ENCODE assay signal across 15 mouse cellular contexts in the genomic region with DNA sequence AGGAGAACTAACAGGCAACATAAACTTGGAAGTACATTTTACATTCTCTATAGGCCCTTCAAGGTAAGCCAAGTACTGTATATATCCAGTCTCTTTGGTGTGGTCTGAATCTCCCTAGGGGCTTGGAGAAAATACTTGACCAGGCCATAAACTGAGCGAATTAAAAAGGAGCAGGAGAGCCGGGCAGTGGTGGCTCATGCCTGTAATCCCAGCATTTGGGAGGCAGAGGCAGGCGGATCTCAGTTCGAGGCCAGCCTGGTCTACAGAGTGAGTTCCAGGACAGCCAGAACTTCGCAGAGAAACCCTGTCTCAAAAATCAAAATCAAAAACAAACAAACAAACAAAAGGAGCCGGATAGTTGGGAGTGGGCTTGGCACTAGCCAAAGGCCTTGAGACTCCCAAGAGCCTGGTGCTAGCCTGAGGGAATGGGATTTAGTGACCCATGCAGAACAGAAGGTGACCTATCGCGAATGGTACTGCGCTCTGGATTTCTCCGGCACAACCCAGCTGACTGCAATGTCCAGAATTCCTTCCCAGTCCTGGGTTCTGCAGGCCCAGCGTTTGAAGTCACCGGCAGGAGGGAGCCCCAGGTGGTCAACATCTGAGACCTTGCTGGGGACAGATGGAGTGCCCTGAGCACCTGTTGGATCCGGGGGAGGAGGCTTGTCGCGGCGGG. TPM values are rescaled to one million over a fixed set of nuclear protein-coding genes. Genes with fewer than 3 reads are reported as not detected.
A peak's percentile ranks its signal among the peaks of the same experiment; 100 is the strongest.
DNase-seq lines count a peak whose midpoint lies in the region; ATAC-seq and TF ChIP-seq lines count a peak whose summit lies in the region.
"Had no signal": no experiment of that assay in that cellular context is flagged by ENCODE, and none has a peak within 500 bp of the region (broad histone marks: within the 10 kb centered on the region; RNA-seq: fewer than 3 reads in every experiment).

No protein-coding gene starts in this region.

- 51% methylated on average over 16 of the region's 16 CpGs for WGBS in heart, embryonic 15.5 days
- 48% methylated on average over 16 of the region's 16 CpGs for WGBS in lung, embryonic 14.5 days
- 50% methylated on average over 16 of the region's 16 CpGs for WGBS in lung, postnatal 0 days
- 57% methylated on average over 16 of the region's 16 CpGs for WGBS in liver, embryonic 12.5 days (ENCODE audit: insufficient replicate concordance)

- no peak for ATAC-seq in heart, embryonic 15.5 days (replicated peaks; ENCODE audit: insufficient number of reproducible peaks, insufficient read depth, low FRiP score, low read depth)
- no peak for ATAC-seq in lung, embryonic 14.5 days (ENCODE audit: insufficient read depth)
- ATAC-seq in lung, postnatal 0 days = no peak
- no peak for ATAC-seq in liver, embryonic 12.5 days
- ATAC-seq: CD4-positive, CD25-positive, alpha-beta regulatory T cell, adult 4 months; hindbrain, postnatal 0 days; midbrain, embryonic 15.5 days had no signal

- H3K4me2 ChIP-seq in heart, embryonic 15.5 days = peak overlapping the region; percentile 35; the same call in 1 of the 2 replicates
- peak overlapping the region; percentile 18; the same call in 1 of the 2 replicates for H3K4me2 ChIP-seq in lung, embryonic 14.5 days
- H3K4me2 ChIP-seq in lung, postnatal 0 days (replicated peaks; ENCODE audit: low read depth, low read length) = no peak overlapping the region
- H3K4me2 ChIP-seq in liver, embryonic 12.5 days = peak overlapping the region; percentile 50
- H3K4me2 ChIP-seq: limb, embryonic 12.5 days; midbrain, embryonic 15.5 days; neural tube, embryonic 13.5 days had no signal

- no peaks in the 10 kb centered on the region for H3K27me3 ChIP-seq in heart, embryonic 15.5 days
- H3K27me3 ChIP-seq in lung, embryonic 14.5 days (ENCODE audit: insufficient read depth, low read length) = no peaks in the 10 kb centered on the region
- H3K27me3 ChIP-seq in lung, postnatal 0 days (replicated peaks; ENCODE audit: insufficient read depth, low read length) = no peaks in the 10 kb centered on the region
- 0 out of 2 replicates have a peak, but pooled peaks cover under 1% of the 10 kb centered on the region for H3K27me3 ChIP-seq in liver, embryonic 12.5 days (replicated peaks)
- H3K27me3 ChIP-seq: midbrain, embryonic 15.5 days had no signal

- no peaks in the 10 kb centered on the region for H3K4me1 ChIP-seq in heart, embryonic 15.5 days (replicated peaks)
- H3K4me1 ChIP-seq in lung, embryonic 14.5 days (ENCODE audit: insufficient read depth) = no peaks in the 10 kb centered on the region; the same call in 1 of the 2 replicates
- H3K4me1 ChIP-seq in lung, postnatal 0 days (ENCODE audit: insufficient read depth, low read depth, low read length) = no peaks in the 10 kb centered on the region
- H3K4me1 ChIP-seq in liver, embryonic 12.5 days = peaks cover 51% of the 10 kb centered on the region

- H3K27ac ChIP-seq in heart, embryonic 15.5 days = no peak overlapping the region
- H3K27ac ChIP-seq in lung, embryonic 14.5 days (ENCODE audit: low read depth) = no peak overlapping the region
- no peak overlapping the region for H3K27ac ChIP-seq in lung, postnatal 0 days (ENCODE audit: low read length)
- H3K27ac ChIP-seq in liver, embryonic 12.5 days = peak overlapping the region; percentile 89
- H3K27ac ChIP-seq: hindbrain, postnatal 0 days; limb, embryonic 12.5 days; midbrain, embryonic 15.5 days; neural tube, embryonic 13.5 days had no signal

- no peak overlapping the region for H3K9ac ChIP-seq in heart, embryonic 15.5 days
- H3K9ac ChIP-seq in lung, embryonic 14.5 days = no peak overlapping the region
- H3K9ac ChIP-seq in lung, postnatal 0 days (replicated peaks; ENCODE audit: low read depth) = no peak overlapping the region
- no peak overlapping the region for H3K9ac ChIP-seq in liver, embryonic 12.5 days
- H3K9ac ChIP-seq: limb, embryonic 12.5 days; midbrain, embryonic 15.5 days; neural tube, embryonic 13.5 days had no signal

- TF ChIP-seq CTCF in lung, embryonic 14.5 days (IDR thresholded peaks at IDR 0.05; ENCODE audit: low read depth) = no peak
- no peak for TF ChIP-seq CTCF in lung, postnatal 0 days (IDR thresholded peaks at IDR 0.05)

- no peak for TF ChIP-seq EP300 in lung, postnatal 0 days (IDR thresholded peaks at IDR 0.05)

- DNase-seq in heart, postnatal 25 days (ENCODE audit: low spot score) = no peak
- DNase-seq in lung, embryonic 14.5 days = no peak
- DNase-seq in lung, postnatal 0 days (ENCODE audit: low spot score) = no peak
- peak; percentile 32 for DNase-seq in ZHBTc4 (ENCODE audit: low read depth, low spot score)
- no peak for DNase-seq in left cerebral cortex, postnatal 25 days (ENCODE audit: low spot score in 2 of 2)
- DNase-seq in adrenal gland, postnatal 36 days = no peak
- DNase-seq: cerebellum, adult 9-11 months had no signal

- H3K4me3 ChIP-seq in heart, embryonic 15.5 days = no peak overlapping the region
- no peak overlapping the region for H3K4me3 ChIP-seq in lung, embryonic 14.5 days (ENCODE audit: low read depth, low read length)
- no peak overlapping the region for H3K4me3 ChIP-seq in lung, postnatal 0 days (ENCODE audit: low read depth, low read length)
- peak overlapping the region; percentile 13; the same call in 1 of the 2 replicates for H3K4me3 ChIP-seq in liver, embryonic 12.5 days
- H3K4me3 ChIP-seq: erythroblast, embryonic 14.5 days; limb, embryonic 12.5 days; midbrain, embryonic 15.5 days; neural tube, embryonic 13.5 days had no signal

- H3K9me3 ChIP-seq in heart, embryonic 15.5 days (replicated peaks) = no peaks in the 10 kb centered on the region
- no peaks in the 10 kb centered on the region for H3K9me3 ChIP-seq in lung, embryonic 14.5 days (ENCODE audit: low read depth, low read length)
- H3K9me3 ChIP-seq in lung, postnatal 0 days (ENCODE audit: low read length) = no peaks in the 10 kb centered on the region
- H3K9me3 ChIP-seq in liver, embryonic 12.5 days (replicated peaks) = no peaks in the 10 kb centered on the region
- H3K9me3 ChIP-seq: limb, embryonic 12.5 days; midbrain, embryonic 15.5 days; neural tube, embryonic 13.5 days had no signal

- intact Hi-C loops in heart, postnatal 25 days (cut with DNase I) = no loop called here
- intact Hi-C loops in left cerebral cortex, postnatal 25 days (cut with DNase I) = no loop called here

- H3K36me3 ChIP-seq in heart, embryonic 15.5 days = no peaks in the 10 kb centered on the region
- no peaks in the 10 kb centered on the region for H3K36me3 ChIP-seq in lung, embryonic 14.5 days (ENCODE audit: insufficient read depth)
- H3K36me3 ChIP-seq in lung, postnatal 0 days (ENCODE audit: insufficient read depth, low read length) = no peaks in the 10 kb centered on the region
- no peaks in the 10 kb centered on the region for H3K36me3 ChIP-seq in liver, embryonic 12.5 days
- H3K36me3 ChIP-seq: limb, embryonic 12.5 days; midbrain, embryonic 15.5 days; neural tube, embryonic 13.5 days had no signal

RNA-seq across cellular contexts. Expression of a gene that starts 10.6 kb away (rescaled TPM):
- 2.0 and 2.4 TPM in 2 replicates for polyA plus RNA-seq in heart, embryonic 15.5 days (2015; fragmentation: Nextera tagmentation; extraction: Ambion mirVana)
- total RNA-seq in heart, postnatal 25 days (2021) = under 1 TPM; 0.21 to 0.28 TPM
- polyA plus RNA-seq in lung, embryonic 14.5 days (2014; fragmentation: Nextera tagmentation; extraction: Ambion mirVana) = 7.2 and 7.5 TPM in 2 replicates
- 5.9 TPM in 2 replicates for polyA plus RNA-seq in lung, postnatal 0 days (2015; fragmentation: Nextera tagmentation; extraction: Ambion mirVana)
- 4.7 and 4.8 TPM in 2 replicates for polyA plus RNA-seq in liver, embryonic 12.5 days (2016; fragmentation: Nextera tagmentation; extraction: Ambion mirVana)
- total RNA-seq in left cerebral cortex, postnatal 25 days (2021) = 1 to 10 TPM; 1.2 to 1.4 TPM
- under 1 TPM; 0.13 to 0.17 TPM for total RNA-seq in adrenal gland, postnatal 36 days (2021)
- polyA plus RNA-seq: CD4-positive, CD25-positive, alpha-beta regulatory T cell, adult 4 months had no signal

RNA-seq across cellular contexts. Expression of a gene that starts 46.0 kb away (rescaled TPM):
- polyA plus RNA-seq in heart, embryonic 15.5 days (2015; fragmentation: Nextera tagmentation; extraction: Ambion mirVana) = 219 and 239 TPM in 2 replicates
- total RNA-seq in heart, postnatal 25 days (2021) = 100 to 1,000 TPM; 102 to 113 TPM
- 391 and 408 TPM in 2 replicates for polyA plus RNA-seq in lung, embryonic 14.5 days (2014; fragmentation: Nextera tagmentation; extraction: Ambion mirVana)
- polyA plus RNA-seq in lung, postnatal 0 days (2015; fragmentation: Nextera tagmentation; extraction: Ambion mirVana) = 139 and 140 TPM in 2 replicates
- polyA plus RNA-seq in liver, embryonic 12.5 days (2016; fragmentation: Nextera tagmentation; extraction: Ambion mirVana) = 648 and 660 TPM in 2 replicates
- 100 to 1,000 TPM; 135 to 136 TPM for total RNA-seq in left cerebral cortex, postnatal 25 days (2021)
- 100 to 1,000 TPM; 222 to 234 TPM for total RNA-seq in adrenal gland, postnatal 36 days (2021)
